Mouse (Mus musculus): ENCODE measurements around the gene Disp3. TPM values are rescaled to one million over a fixed set of nuclear protein-coding genes. Genes with fewer than 3 reads are reported as not detected.
A peak's percentile ranks its signal among the peaks of the same experiment; 100 is the strongest.

Disp3 gene
- polyA plus RNA-seq (2015; fragmentation: Nextera tagmentation; extraction: Ambion mirVana): 0.17 TPM in 1 of 2 replicates, not detected in the other

DNA sequence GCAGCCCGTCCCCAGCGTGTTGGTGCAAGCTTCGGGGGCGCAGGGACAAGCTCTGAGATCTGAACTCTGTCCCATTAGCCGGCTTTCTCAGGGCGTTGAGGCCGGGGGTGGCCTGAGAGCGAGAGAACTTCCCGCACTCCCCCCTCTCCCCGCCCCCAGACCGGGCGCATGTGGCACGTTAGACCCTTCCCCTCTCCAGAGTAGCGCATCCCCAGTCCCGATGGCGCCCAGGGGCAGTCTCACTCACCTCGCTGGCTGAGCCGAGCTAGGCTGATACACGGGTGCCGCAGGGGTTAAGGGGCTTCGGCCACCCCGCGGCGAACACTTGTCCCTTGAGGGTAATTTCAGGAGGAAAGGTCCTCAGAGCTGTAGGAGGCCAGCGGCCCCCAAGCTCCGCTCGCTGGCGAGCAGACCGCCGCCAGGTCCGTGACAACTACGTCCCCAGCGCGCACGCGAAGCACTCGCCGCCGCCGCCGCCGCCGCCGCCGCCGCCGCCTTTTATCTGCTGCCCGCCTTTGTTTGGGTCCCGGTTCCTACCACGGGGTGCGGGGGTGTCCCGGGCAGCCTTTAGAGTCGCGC, at the start of gene Disp3:
Disp3 (minus strand) TSS at position 490 of the 579 bp plus-strand sequence.
- Histone ChIP-seq H3K27me3 (ENCODE audit: control insufficient read depth, insufficient read depth, low read depth, low read length) (peaks cover 33% of the 10 kb centered on the region), H3K4me2 (ENCODE audit: low read depth, low read length) (peak within 1 kb of the TSS; percentile 33), H3K4me1 (ENCODE audit: control insufficient read depth, low read depth, low read length) (no peaks in the 10 kb centered on the region; the same call in 1 of the 2 replicates), H3K27ac (ENCODE audit: low read length) (no peak within 1 kb of the TSS), H3K36me3 (ENCODE audit: control insufficient read depth, insufficient read depth) (no peaks in the 10 kb centered on the region), H3K9me3 (replicated peaks; ENCODE audit: control insufficient read depth, low read length) (no peaks in the 10 kb centered on the region), H3K9ac (ENCODE audit: low read depth, low read length) (no peak within 1 kb of the TSS), H3K4me3 (ENCODE audit: low read depth, low read length) (peak within 1 kb of the TSS; percentile 15; the same call in 1 of the 2 replicates)
- WGBS (ENCODE audit: insufficient replicate concordance): 1% methylated on average over 54 of the region's 54 CpGs
- no peak for ATAC-seq (ENCODE audit: low read depth)

DNA sequence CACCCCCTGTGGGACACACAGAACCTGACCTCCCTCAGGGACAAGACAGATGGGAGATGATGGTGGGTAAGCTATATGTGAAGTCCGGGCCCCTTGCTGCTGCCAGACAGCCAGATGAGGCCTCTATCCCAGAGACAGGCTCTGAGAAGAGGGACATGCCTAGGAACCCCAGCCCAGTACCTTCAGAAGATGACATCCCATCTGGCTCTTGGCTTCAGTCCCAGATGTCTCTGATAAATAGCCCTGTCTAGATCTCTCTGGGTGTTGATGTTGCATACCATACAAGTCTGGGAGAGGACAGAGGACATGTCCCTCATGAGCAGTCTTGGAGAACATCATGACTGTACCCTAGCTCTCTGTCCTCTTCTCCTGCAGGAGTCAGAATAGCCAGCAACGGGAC, 42.5 kb upstream of the Disp3 start:
- Histone ChIP-seq H3K4me3 (ENCODE audit: low read depth, low read length) (no peak overlapping the region), H3K4me1 (ENCODE audit: control insufficient read depth, low read depth, low read length) (no peaks in the 10 kb centered on the region), H3K36me3 (ENCODE audit: control insufficient read depth, insufficient read depth) (no peaks in the 10 kb centered on the region), H3K9ac (ENCODE audit: low read depth, low read length) (no peak overlapping the region), H3K4me2 (ENCODE audit: low read depth, low read length) (no peak overlapping the region), H3K27ac (ENCODE audit: low read length) (no peak overlapping the region), H3K9me3 (replicated peaks; ENCODE audit: control insufficient read depth, low read length) (no peaks in the 10 kb centered on the region), H3K27me3 (ENCODE audit: control insufficient read depth, insufficient read depth, low read depth, low read length) (no peaks in the 10 kb centered on the region)
- no peak for ATAC-seq (ENCODE audit: low read depth)
- 49% methylated on average over 2 of the region's 2 CpGs for WGBS (ENCODE audit: insufficient replicate concordance)

DNA sequence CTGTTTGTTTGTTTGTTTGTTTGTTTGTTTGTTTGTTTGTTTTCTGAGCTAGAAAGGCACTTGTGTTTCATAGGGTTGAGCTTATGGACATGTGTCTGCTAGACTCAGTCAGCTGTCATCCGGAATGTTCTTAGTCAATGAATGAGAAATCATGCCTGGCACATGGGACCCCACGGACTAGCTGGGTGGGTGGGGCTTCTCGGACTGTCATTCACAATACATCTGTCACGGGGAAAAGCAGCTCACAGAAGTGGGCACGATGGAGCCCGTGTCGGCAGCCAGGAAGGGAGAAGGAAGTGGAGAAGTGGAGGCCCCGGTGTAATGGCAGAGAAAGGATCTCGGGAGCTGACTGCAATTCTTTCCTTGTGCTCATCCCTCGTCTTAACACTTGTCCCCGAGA, 41.7 kb upstream of the Disp3 start:
- Histone ChIP-seq H3K4me1 (ENCODE audit: control insufficient read depth, low read depth, low read length) (no peaks in the 10 kb centered on the region), H3K27me3 (ENCODE audit: control insufficient read depth, insufficient read depth, low read depth, low read length) (no peaks in the 10 kb centered on the region), H3K36me3 (ENCODE audit: control insufficient read depth, insufficient read depth) (no peaks in the 10 kb centered on the region), H3K9ac (ENCODE audit: low read depth, low read length) (no peak overlapping the region), H3K4me3 (ENCODE audit: low read depth, low read length) (no peak overlapping the region), H3K27ac (ENCODE audit: low read length) (no peak overlapping the region), H3K9me3 (replicated peaks; ENCODE audit: control insufficient read depth, low read length) (no peaks in the 10 kb centered on the region), H3K4me2 (ENCODE audit: low read depth, low read length) (no peak overlapping the region)
- ATAC-seq (ENCODE audit: low read depth): no peak
- WGBS (ENCODE audit: insufficient replicate concordance): 43% methylated on average over 11 of the region's 11 CpGs

DNA sequence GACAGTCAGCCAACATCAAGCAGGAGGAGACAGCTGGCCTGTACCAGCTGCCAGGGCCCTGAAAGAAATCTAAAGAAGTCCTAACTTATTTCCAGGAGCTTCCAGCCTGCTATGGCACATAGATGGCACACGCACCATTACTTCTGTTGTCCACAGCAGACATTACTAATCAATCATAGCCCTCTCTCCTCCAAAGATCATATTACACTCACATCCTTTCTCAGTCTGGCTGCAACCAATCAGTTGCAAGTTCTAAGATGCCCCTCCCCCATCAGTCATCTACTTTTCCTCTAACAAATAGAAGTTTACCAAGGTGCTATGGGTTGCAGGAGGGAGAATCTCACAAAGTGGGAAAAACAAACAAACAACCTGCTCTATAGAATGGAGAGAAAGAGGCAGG, 40.5 kb upstream of the Disp3 start:
- ATAC-seq (ENCODE audit: low read depth): no peak
- H3K4me3 ChIP-seq (ENCODE audit: low read depth, low read length): no peak overlapping the region
- 68% methylated on average over 1 of the region's 1 CpGs for WGBS (ENCODE audit: insufficient replicate concordance)
- no peaks in the 10 kb centered on the region for H3K36me3 ChIP-seq (ENCODE audit: control insufficient read depth, insufficient read depth)
- H3K27ac ChIP-seq (ENCODE audit: low read length): no peak overlapping the region
- H3K4me1 ChIP-seq (ENCODE audit: control insufficient read depth, low read depth, low read length): no peaks in the 10 kb centered on the region
- H3K4me2 ChIP-seq (ENCODE audit: low read depth, low read length): no peak overlapping the region
- H3K9ac ChIP-seq (ENCODE audit: low read depth, low read length): no peak overlapping the region
- H3K9me3 ChIP-seq (replicated peaks; ENCODE audit: control insufficient read depth, low read length): no peaks in the 10 kb centered on the region
- no peaks in the 10 kb centered on the region for H3K27me3 ChIP-seq (ENCODE audit: control insufficient read depth, insufficient read depth, low read depth, low read length)

DNA sequence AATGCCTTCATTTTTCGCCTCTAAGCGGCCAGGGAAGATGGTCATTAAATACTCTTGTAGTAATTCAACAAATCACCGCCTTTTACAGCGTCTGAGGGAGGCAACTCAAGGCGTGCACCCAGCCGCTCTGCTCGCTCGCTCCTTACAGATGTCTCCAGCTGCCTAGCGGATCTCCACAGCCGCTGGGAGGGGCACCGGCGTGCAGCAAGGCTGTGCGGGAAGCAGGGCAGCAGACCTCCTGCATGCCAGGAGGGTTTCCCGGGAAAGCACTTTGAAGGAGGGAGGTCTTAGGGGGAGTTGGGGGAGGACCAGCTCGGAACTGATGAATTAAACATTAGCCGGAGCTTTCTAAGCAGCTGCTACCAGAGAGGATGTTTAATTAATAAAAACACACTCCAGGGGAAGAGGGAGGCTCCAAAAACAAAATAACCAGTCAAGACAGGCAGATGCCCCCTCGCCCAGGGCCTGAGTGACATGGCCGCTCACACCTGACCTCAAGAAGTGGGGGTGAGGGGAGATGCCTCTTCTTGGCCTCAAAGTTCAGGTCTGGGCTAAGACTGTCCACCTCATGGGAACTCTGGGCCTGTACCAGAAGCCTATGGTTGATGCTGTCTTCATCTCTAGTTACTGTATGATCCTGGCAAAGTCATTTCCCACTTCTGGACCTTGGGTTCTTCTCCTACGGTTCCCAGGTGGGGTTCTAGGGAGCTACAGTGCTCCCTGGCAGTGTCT, 39.7 kb upstream of the Disp3 start:
- Histone ChIP-seq H3K27me3 (ENCODE audit: control insufficient read depth, insufficient read depth, low read depth, low read length) (no peaks in the 10 kb centered on the region), H3K36me3 (ENCODE audit: control insufficient read depth, insufficient read depth) (no peaks in the 10 kb centered on the region), H3K4me3 (ENCODE audit: low read depth, low read length) (no peak overlapping the region), H3K9me3 (replicated peaks; ENCODE audit: control insufficient read depth, low read length) (no peaks in the 10 kb centered on the region), H3K4me1 (ENCODE audit: control insufficient read depth, low read depth, low read length) (no peaks in the 10 kb centered on the region), H3K4me2 (ENCODE audit: low read depth, low read length) (no peak overlapping the region), H3K27ac (ENCODE audit: low read length) (no peak overlapping the region), H3K9ac (ENCODE audit: low read depth, low read length) (no peak overlapping the region)
- no peak for ATAC-seq (ENCODE audit: low read depth)
- whole genome bisulfite sequencing (ENCODE audit: insufficient replicate concordance): 32% methylated on average over 19 of the region's 19 CpGs

DNA sequence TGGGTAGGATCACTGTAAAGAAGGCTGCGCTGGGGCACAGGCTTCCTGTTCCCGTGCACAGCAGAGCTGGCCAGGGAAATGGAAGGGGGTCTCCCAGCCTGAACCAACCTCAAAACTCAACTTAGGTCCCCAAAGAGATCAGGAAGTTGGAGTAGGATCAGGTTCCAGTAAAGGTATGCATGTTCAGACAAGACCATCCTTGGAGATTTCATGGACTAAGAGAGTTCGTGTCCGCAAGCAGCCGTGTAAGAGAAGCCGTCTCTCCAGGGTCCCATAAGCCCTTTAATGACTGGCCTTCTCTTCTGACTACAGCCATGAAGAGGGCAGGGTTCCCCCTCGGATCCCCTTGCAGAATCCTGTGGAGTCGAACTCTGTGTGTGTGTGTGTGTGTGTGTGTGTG, 39.0 kb upstream of the Disp3 start:
- Histone ChIP-seq H3K27me3 (ENCODE audit: control insufficient read depth, insufficient read depth, low read depth, low read length) (no peaks in the 10 kb centered on the region), H3K9ac (ENCODE audit: low read depth, low read length) (no peak overlapping the region), H3K4me2 (ENCODE audit: low read depth, low read length) (no peak overlapping the region), H3K27ac (ENCODE audit: low read length) (no peak overlapping the region), H3K4me1 (ENCODE audit: control insufficient read depth, low read depth, low read length) (no peaks in the 10 kb centered on the region), H3K9me3 (replicated peaks; ENCODE audit: control insufficient read depth, low read length) (no peaks in the 10 kb centered on the region), H3K36me3 (ENCODE audit: control insufficient read depth, insufficient read depth) (no peaks in the 10 kb centered on the region), H3K4me3 (ENCODE audit: low read depth, low read length) (no peak overlapping the region)
- WGBS (ENCODE audit: insufficient replicate concordance): 58% methylated on average over 8 of the region's 8 CpGs
- no peak for ATAC-seq (ENCODE audit: low read depth)

DNA sequence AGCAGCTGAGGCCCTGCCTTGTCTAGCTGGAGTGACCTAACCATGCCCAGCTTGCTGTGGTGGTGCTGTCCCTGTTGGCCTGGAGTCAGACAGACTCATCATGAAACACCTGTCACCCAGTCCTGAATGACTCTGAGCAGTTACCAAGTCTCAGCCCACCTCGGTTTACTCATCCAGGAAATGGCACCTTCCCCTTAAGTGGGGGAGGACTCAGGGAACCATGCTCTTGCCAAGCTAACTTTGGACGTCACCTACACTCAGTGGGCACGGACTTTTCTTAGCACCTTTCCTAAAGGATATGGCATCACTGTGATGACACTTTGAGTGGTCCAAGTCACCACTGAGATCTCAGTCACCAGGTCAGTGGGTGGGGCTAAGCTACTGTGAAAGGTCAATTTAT, 38.2 kb upstream of the Disp3 start:
- Histone ChIP-seq H3K27ac (ENCODE audit: low read length) (no peak overlapping the region), H3K4me2 (ENCODE audit: low read depth, low read length) (no peak overlapping the region), H3K9me3 (replicated peaks; ENCODE audit: control insufficient read depth, low read length) (no peaks in the 10 kb centered on the region), H3K36me3 (ENCODE audit: control insufficient read depth, insufficient read depth) (no peaks in the 10 kb centered on the region), H3K9ac (ENCODE audit: low read depth, low read length) (no peak overlapping the region), H3K4me1 (ENCODE audit: control insufficient read depth, low read depth, low read length) (no peaks in the 10 kb centered on the region), H3K4me3 (ENCODE audit: low read depth, low read length) (no peak overlapping the region), H3K27me3 (ENCODE audit: control insufficient read depth, insufficient read depth, low read depth, low read length) (0 out of 2 replicates have a peak, but pooled peaks cover 2% of the 10 kb centered on the region)
- 46% methylated on average over 3 of the region's 3 CpGs for WGBS (ENCODE audit: insufficient replicate concordance)
- no peak for ATAC-seq (ENCODE audit: low read depth)

DNA sequence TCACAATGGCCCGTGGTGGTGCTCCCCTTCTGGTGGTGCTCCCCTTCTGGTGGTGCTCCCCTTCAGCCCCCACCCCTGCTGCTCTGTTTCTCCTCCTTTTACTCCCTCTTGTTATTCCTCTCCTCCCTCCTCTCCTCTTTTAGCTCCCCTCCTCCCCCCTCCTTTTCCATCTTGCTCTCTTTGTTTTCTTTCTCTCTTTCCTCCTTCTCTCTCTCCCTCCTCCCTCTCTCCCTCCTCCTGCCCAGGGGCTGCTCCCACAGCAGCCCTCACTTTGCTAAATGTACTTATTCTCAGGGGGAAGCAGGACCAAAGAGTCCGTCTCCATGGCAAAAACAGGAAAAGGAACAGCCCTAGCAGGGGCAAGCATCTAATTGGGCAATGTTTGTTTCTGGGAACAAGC, 37.3 kb upstream of the Disp3 start:
- Histone ChIP-seq H3K9ac (ENCODE audit: low read depth, low read length) (no peak overlapping the region), H3K4me1 (ENCODE audit: control insufficient read depth, low read depth, low read length) (no peaks in the 10 kb centered on the region), H3K4me3 (ENCODE audit: low read depth, low read length) (no peak overlapping the region), H3K4me2 (ENCODE audit: low read depth, low read length) (no peak overlapping the region), H3K27ac (ENCODE audit: low read length) (no peak overlapping the region), H3K9me3 (replicated peaks; ENCODE audit: control insufficient read depth, low read length) (no peaks in the 10 kb centered on the region), H3K36me3 (ENCODE audit: control insufficient read depth, insufficient read depth) (no peaks in the 10 kb centered on the region), H3K27me3 (ENCODE audit: control insufficient read depth, insufficient read depth, low read depth, low read length) (0 out of 2 replicates have a peak, but pooled peaks cover 2% of the 10 kb centered on the region)
- ATAC-seq (ENCODE audit: low read depth): no peak
- 15% methylated on average over 2 of the region's 2 CpGs for WGBS (ENCODE audit: insufficient replicate concordance)

DNA sequence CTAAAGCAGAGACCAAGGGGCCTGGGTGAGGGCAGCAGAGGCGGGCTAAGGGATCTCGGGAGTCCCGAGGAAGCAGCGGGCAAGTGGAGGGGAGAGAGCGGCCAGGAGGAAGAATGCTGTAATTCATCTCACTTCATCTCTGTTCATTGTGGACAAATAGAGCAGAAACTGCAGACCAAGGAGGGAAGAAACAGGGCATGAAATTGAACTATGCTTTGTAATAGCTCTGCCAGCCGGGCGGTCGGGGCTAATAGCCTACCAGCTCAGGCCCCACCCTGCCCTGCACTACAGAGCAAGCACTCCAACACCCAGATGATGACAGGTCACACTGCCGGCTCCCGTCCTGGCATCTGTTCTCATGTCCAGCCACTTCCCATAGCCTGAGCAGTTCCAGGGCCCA, 34.4 kb upstream of the Disp3 start:
- Histone ChIP-seq H3K9me3 (replicated peaks; ENCODE audit: control insufficient read depth, low read length) (no peaks in the 10 kb centered on the region), H3K27me3 (ENCODE audit: control insufficient read depth, insufficient read depth, low read depth, low read length) (0 out of 2 replicates have a peak, but pooled peaks cover 2% of the 10 kb centered on the region), H3K4me3 (ENCODE audit: low read depth, low read length) (no peak overlapping the region), H3K27ac (ENCODE audit: low read length) (no peak overlapping the region), H3K4me1 (ENCODE audit: control insufficient read depth, low read depth, low read length) (no peaks in the 10 kb centered on the region), H3K4me2 (ENCODE audit: low read depth, low read length) (no peak overlapping the region), H3K36me3 (ENCODE audit: control insufficient read depth, insufficient read depth) (no peaks in the 10 kb centered on the region), H3K9ac (ENCODE audit: low read depth, low read length) (no peak overlapping the region)
- no peak for ATAC-seq (ENCODE audit: low read depth)
- 37% methylated on average over 10 of the region's 10 CpGs for WGBS (ENCODE audit: insufficient replicate concordance)

Measured in liver, embryonic 16.5 days (tissue).